Mouse (Mus musculus) hindbrain, embryonic 15.5 days (tissue): Measurements from ENCODE around the gene Sardh. TPM values are rescaled to one million over a fixed set of nuclear protein-coding genes. Genes with fewer than 3 reads are reported as not detected.

ENCODE experiments used
- ATAC-seq: fragments of 200-750 bp; cut with Nextera tagmentation; 2 replicates; pipeline ENCODE4 v1.8.0; 2017; ENCODE audit warnings: low read depth, moderate number of reproducible peaks, moderate TSS enrichment; ENCODE audit not compliant: low FRiP score
- H3K27ac ChIP-seq: fragments of 300-500 bp; sonication (generic); replicated peaks from 2 replicates; pipeline ENCODE4 v1.5.1; 2015; ENCODE audit warnings: mild to moderate bottlenecking, inconsistent platforms
- H3K27me3 ChIP-seq: fragments of 300-500 bp; sonication (generic); 2 replicates; pipeline ENCODE4 v1.6.1; 2015; ENCODE audit warnings: control low read depth, inconsistent platforms
- H3K36me3 ChIP-seq: fragments of 300-500 bp; sonication (generic); 2 replicates; pipeline ENCODE4 v1.6.1; 2015; ENCODE audit warnings: control low read depth, inconsistent platforms
- H3K4me1 ChIP-seq: fragments of 300-500 bp; sonication (generic); replicated peaks from 2 replicates; pipeline ENCODE4 v1.6.1; 2015; ENCODE audit warnings: control low read depth, inconsistent platforms
- H3K4me2 ChIP-seq: fragments of 300-500 bp; sonication (generic); 2 replicates; pipeline ENCODE4 v1.6.1; 2015; ENCODE audit warnings: moderate library complexity, mild to moderate bottlenecking, inconsistent platforms
- H3K4me3 ChIP-seq: fragments of 300-500 bp; sonication (generic); 2 replicates; pipeline ENCODE4 v1.5.1; 2015; ENCODE audit warnings: mild to moderate bottlenecking, inconsistent platforms
- H3K9ac ChIP-seq: fragments of 300-500 bp; sonication (generic); 2 replicates; pipeline ENCODE4 v1.6.1; 2015; ENCODE audit warnings: inconsistent platforms
- H3K9me3 ChIP-seq: fragments of 300-500 bp; sonication (generic); 2 replicates; pipeline ENCODE4 v1.6.1; 2016; ENCODE audit warnings: control low read depth, inconsistent platforms
- WGBS: fragments of 180-500 bp; shearing (Covaris S2); methylation state at CpG from one replicate; pipeline ENCODE4 v1.1.7; 2015; 5-methylcytosine and 5-hydroxymethylcytosine counted together
- polyA plus RNA-seq: library from polyadenylated mRNA; unstranded; fragments of >200 nt; fragmentation: Nextera tagmentation; extraction: Ambion mirVana; gene quantifications from 2 replicates; pipeline ENCODE4 v1.2.1, GENCODE M21; 2015

Sardh gene
- polyA plus RNA-seq, 1 experiment from 2014 or later = 8.6 TPM

DNA sequence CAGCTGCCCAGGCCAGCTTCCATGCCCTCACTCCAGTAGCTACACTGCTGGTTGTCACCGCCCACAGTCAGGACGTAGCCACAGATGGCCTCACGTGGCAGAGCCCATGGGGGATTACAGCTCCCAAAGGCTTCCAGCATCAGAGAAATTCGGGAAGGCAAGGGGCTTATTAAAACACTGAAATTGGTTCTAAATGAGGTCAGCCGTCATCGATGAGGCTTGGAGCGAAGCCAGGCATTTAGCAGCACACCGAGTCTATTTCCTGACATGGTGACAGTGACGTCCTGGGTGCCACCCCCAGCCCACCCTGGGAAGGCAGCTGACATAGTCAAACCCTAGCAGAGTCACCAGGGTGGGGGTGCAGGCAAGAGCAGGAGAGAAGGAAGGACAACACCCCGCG is 85.5 kb downstream of the Sardh start:
- no peak for ATAC-seq
- WGBS = 58% methylated on average over 11 of the region's 11 CpGs
- Histone ChIP-seq H3K9me3 (no peaks in the 10 kb centered on the region), H3K9ac (no peak overlapping the region), H3K36me3 (no peaks in the 10 kb centered on the region), H3K4me2 (no peak overlapping the region), H3K4me1 (no peaks in the 10 kb centered on the region), H3K27ac (no peak overlapping the region), H3K27me3 (no peaks in the 10 kb centered on the region), H3K4me3 (no peak overlapping the region)

GRCm38 (mm10) chr2:27161526-27161925 is 86.6 kb downstream of the Sardh start:
- Histone ChIP-seq H3K9me3 (no peaks in the 10 kb centered on the region), H3K27ac (no peak overlapping the region), H3K4me3 (no peak overlapping the region), H3K9ac (no peak overlapping the region), H3K36me3 (no peaks in the 10 kb centered on the region), H3K4me2 (no peak overlapping the region), H3K4me1 (no peaks in the 10 kb centered on the region), H3K27me3 (no peaks in the 10 kb centered on the region)
- no peak for ATAC-seq
- WGBS = 94% methylated on average over 2 of the region's 2 CpGs

DNA sequence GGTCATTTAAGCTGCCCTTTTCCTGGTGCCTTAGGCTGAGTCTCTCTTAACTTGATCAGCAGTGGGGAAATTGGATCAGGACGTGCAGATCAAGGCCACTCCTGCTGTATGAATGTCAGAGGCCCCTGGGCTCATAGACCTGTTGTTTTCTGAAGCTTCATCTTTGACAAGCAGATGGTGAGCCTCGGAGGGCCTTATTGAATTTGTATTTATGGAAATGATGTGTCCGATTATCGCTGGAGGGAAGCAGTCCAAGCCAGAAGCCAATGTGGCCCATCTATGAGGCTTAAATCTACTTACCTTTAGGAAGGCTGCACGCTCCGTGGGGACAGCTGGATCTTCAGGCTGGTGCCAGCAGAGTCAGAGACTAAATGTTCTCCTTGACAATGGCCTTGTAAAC is 91.5 kb downstream of the Sardh start:
- 56% methylated on average over 6 of the region's 6 CpGs for WGBS
- Histone ChIP-seq H3K4me2 (no peak overlapping the region), H3K4me3 (no peak overlapping the region), H3K27me3 (no peaks in the 10 kb centered on the region), H3K27ac (no peak overlapping the region), H3K9ac (no peak overlapping the region), H3K9me3 (no peaks in the 10 kb centered on the region), H3K4me1 (no peaks in the 10 kb centered on the region), H3K36me3 (no peaks in the 10 kb centered on the region)
- no peak for ATAC-seq

DNA sequence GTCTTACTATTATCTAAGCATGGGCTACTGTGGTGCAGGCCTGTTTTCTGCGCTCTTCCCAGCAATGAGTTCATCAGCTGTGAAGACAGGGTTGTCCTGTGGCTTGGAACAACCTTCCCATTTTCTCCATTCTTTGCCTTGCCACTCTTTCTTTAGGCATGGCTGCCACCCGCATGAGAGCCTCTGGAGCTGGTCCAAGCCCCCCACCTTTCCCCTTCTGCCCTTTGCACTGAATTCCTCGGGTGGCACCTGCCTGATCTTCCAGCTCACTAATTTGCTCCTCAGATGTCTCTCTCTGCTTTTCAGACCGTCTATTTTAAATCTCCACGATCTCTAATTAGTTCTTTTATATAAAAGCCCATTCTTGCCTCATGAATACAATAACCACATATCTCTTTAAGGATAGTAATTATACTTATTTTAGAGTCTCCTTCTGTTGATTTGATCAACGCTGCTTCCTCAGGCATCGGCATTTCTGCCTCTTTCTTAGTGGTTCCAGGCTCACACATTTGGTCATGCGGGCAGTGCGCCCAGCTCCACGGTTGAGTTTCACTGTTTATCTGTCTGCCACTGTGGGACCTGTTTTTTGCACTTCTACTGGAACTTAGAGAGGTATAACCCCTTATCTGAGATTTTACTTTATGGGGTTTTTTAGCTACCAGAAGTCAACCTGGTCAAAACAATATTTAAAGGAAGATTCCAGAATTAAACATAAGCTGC is 93.5 kb downstream of the Sardh start:
- H3K36me3 ChIP-seq = no peaks in the 10 kb centered on the region
- H3K27me3 ChIP-seq = no peaks in the 10 kb centered on the region
- H3K27ac ChIP-seq = no peak overlapping the region
- ATAC-seq = no peak
- no peak overlapping the region for H3K4me2 ChIP-seq
- 0 out of 2 replicates have a peak, but pooled peaks cover 2% of the 10 kb centered on the region for H3K4me1 ChIP-seq
- H3K9me3 ChIP-seq = no peaks in the 10 kb centered on the region
- no peak overlapping the region for H3K4me3 ChIP-seq
- H3K9ac ChIP-seq = no peak overlapping the region
- 72% methylated on average over 10 of the region's 10 CpGs for WGBS

- WGBS = 10% methylated on average over 2 of the region's 2 CpGs
- Histone ChIP-seq H3K27ac (no peak overlapping the region), H3K27me3 (no peaks in the 10 kb centered on the region), H3K9ac (no peak overlapping the region), H3K36me3 (no peaks in the 10 kb centered on the region), H3K9me3 (no peaks in the 10 kb centered on the region), H3K4me3 (no peak overlapping the region), H3K4me2 (no peak overlapping the region), H3K4me1 (0 out of 2 replicates have a peak, but pooled peaks cover 9% of the 10 kb centered on the region)
- ATAC-seq = no peak
Observed at GRCm38 (mm10) chr2:27149457-27149856, 98.7 kb downstream of the Sardh start.

- Histone ChIP-seq H3K27ac (no peak overlapping the region), H3K9me3 (no peaks in the 10 kb centered on the region), H3K4me3 (no peak overlapping the region), H3K27me3 (peaks cover 2% of the 10 kb centered on the region; the same call in 1 of the 2 replicates), H3K4me1 (peaks cover 23% of the 10 kb centered on the region), H3K9ac (no peak overlapping the region), H3K4me2 (no peak overlapping the region), H3K36me3 (no peaks in the 10 kb centered on the region)
- no peak for ATAC-seq
- 77% methylated on average over 6 of the region's 6 CpGs for WGBS
Observed at GRCm38 (mm10) chr2:27146840-27147239, 101.3 kb downstream of the Sardh start.

DNA sequence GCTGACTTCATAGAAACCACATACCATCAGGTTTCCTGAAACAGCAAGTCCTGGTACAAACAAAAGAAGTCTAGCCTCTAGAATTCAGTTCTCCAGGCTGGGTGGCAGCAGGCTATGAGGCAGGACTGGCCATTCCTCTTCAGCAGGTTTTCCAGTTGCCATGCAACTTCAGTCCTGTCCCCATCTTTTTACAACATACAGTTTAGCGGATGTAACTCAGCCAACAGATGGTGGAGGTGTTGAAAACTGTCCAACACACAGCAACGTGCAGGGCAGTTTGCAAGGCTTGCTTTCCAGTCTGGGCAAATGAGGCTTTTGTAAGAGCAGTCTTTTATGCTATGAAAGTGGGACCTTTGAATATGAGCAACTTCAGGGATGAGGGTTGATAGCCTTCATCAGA is 103.2 kb downstream of the Sardh start:
- no peak overlapping the region for H3K27ac ChIP-seq
- no peak for ATAC-seq
- peaks cover 26% of the 10 kb centered on the region for H3K4me1 ChIP-seq
- no peak overlapping the region for H3K4me3 ChIP-seq
- H3K4me2 ChIP-seq = no peak overlapping the region
- no peaks in the 10 kb centered on the region for H3K36me3 ChIP-seq
- no peaks in the 10 kb centered on the region for H3K9me3 ChIP-seq
- H3K27me3 ChIP-seq = peaks cover 13% of the 10 kb centered on the region
- no peak overlapping the region for H3K9ac ChIP-seq
- WGBS = 55% methylated on average over 2 of the region's 2 CpGs

DNA sequence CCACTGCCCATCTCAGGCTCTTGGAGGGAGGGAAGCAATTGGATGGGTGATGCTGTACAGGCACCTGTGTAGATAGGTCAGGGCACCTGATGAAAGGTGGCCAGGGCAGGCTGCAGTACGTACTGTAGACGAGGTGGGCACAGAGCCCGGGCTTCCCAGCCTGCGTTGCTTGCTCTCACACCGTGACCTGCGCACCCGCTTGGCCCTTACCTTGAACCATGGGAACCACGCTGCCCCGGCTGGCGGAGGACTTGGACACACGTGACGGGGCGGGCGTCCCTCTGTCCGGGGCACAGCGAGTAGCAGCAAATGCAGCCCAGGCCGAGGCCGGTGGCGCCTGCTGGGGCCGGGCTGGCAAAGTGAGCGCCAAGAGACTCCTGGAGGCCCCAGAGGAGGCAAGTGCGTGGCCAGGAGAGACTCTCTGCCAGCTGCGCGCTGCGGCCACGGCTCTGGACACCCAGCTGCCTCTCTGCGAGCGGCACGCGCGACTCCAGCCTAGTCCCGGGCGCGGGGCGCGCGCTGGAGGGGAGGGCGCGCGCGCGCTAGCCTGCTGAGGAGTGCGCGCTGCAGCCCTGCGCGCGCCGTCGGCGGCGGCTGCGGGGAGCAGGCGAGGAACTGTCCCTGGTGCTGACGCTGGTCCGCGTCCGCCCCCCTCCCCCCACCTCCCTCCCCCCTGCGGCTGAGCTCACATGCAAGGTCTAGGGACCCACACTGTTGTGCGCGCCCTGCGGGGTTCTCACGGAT is 106.0 kb downstream of the Sardh start, which contains the start of gene Fam163b:
Gene Fam163b (minus strand): TSS at position 542 of the 744 bp plus-strand sequence.
- under 1% methylated on average over 41 of the region's 62 CpGs for WGBS
- Histone ChIP-seq H3K27me3 (peaks cover 13% of the 10 kb centered on the region), H3K4me1 (peaks cover 17% of the 10 kb centered on the region), H3K4me2 (peak within 1 kb of the TSS; percentile 92), H3K27ac (0 out of 2 replicates have a peak within 1 kb of the TSS, but pooled peaks have one; percentile 36), H3K36me3 (no peaks in the 10 kb centered on the region), H3K9ac (peak within 1 kb of the TSS; percentile 65), H3K9me3 (no peaks in the 10 kb centered on the region), H3K4me3 (peak within 1 kb of the TSS; percentile 50)
- peak; percentile 74 for ATAC-seq

Other genes with a start within 250 kb of the Sardh start
- 103 and 105 TPM in 2 replicates for gene Cacfd1, start 238.4 kb downstream of the Sardh start, polyA plus RNA-seq
- 13.8 and 14.1 TPM in 2 replicates for gene Slc2a6, start 220.3 kb downstream of the Sardh start, polyA plus RNA-seq
- gene Mymk, start 176.2 kb downstream of the Sardh start, polyA plus RNA-seq = 0.22 and 0.35 TPM in 2 replicates
- 8.0 and 10.4 TPM in 2 replicates for gene Adamtsl2, start 169.0 kb downstream of the Sardh start, polyA plus RNA-seq
- 7.7 and 9.6 TPM in 2 replicates for gene Fam163b, start 105.8 kb downstream of the Sardh start, polyA plus RNA-seq
- 5.3 and 7.7 TPM in 2 replicates for gene Dbh, start 83.1 kb downstream of the Sardh start, polyA plus RNA-seq
- gene Vav2, start 178.7 kb upstream of the Sardh start, polyA plus RNA-seq = 14.3 and 15.6 TPM in 2 replicates
- 40.0 and 44.6 TPM in 2 replicates for gene Brd3os, start 194.0 kb upstream of the Sardh start, polyA plus RNA-seq